Mouse (Mus musculus): ENCODE data around the gene Hist1h3e. TPM values are rescaled to one million over a fixed set of nuclear protein-coding genes. Genes with fewer than 3 reads are reported as not detected.
"Not testable (repeated sequence)": the region's sequence is repeated elsewhere in the genome, so short reads cannot be mapped to it uniquely, and the experiment has no call there.

Gene Hist1h3e
- 2.8 TPM for polyA plus RNA-seq (2012; fragmentation: generic; extraction: Trizol)
- long read RNA-seq, experiment 1, partial matches to known transcripts: 0 of 1 reads
- long read RNA-seq, experiment 1, other reads (novel, unspliced or antisense): 0 of 1 reads
- long read RNA-seq, experiment 2: 0 reads

GRCm38 (mm10) chr13:23561883-23562659, at the start of gene Hist1h3e:
Gene Hist1h3e, minus strand, starts transcription at chr13:23562369.
- not testable (repeated sequence) for H3K27me3 ChIP-seq (ENCODE audit: control insufficient read depth, insufficient read depth, insufficient read length); H3K4me3 ChIP-seq (ENCODE audit: insufficient read depth, poor library complexity, severe bottlenecking); H3K36me3 ChIP-seq (ENCODE audit: control insufficient read depth, insufficient read depth); H3K79me2 ChIP-seq (ENCODE audit: control insufficient read depth, insufficient read depth); H3K79me3 ChIP-seq (ENCODE audit: low read depth)
- peak within 1 kb of the TSS; percentile 63 for H3ac ChIP-seq (ENCODE audit: control insufficient read depth, insufficient read length, low read depth)

- no peaks in the 10 kb centered on the region for H3K27me3 ChIP-seq (ENCODE audit: control insufficient read depth, insufficient read depth, insufficient read length)
- no peak overlapping the region for H3ac ChIP-seq (ENCODE audit: control insufficient read depth, insufficient read length, low read depth)
- H3K36me3 ChIP-seq (ENCODE audit: control insufficient read depth, insufficient read depth): no peaks in the 10 kb centered on the region
- TF ChIP-seq FOSL1 (IDR thresholded peaks at IDR 0.05; ENCODE audit: insufficient read depth, low read length, poor library complexity, severe bottlenecking): no peak
- no peak for TF ChIP-seq MYOG (IDR thresholded peaks at IDR 0.05; ENCODE audit: control insufficient read depth, extremely low read depth, insufficient read length)
- H3K79me2 ChIP-seq (ENCODE audit: control insufficient read depth, insufficient read depth): no peaks in the 10 kb centered on the region
- H3K79me3 ChIP-seq (ENCODE audit: low read depth): no peaks in the 10 kb centered on the region
- H3K4me3 ChIP-seq (ENCODE audit: insufficient read depth, poor library complexity, severe bottlenecking): no peak overlapping the region
These were observed 49.5 kb upstream of the Hist1h3e start for GRCm38 (mm10) chr13:23611638-23612037.

- no peaks in the 10 kb centered on the region for H3K79me2 ChIP-seq (ENCODE audit: control insufficient read depth, insufficient read depth)
These were observed 48.2 kb upstream of the Hist1h3e start for GRCm38 (mm10) chr13:23610393-23610792.

GRCm38 (mm10) chr13:23609844-23610243, 47.7 kb upstream of the Hist1h3e start:
- Histone ChIP-seq H3K79me2 (ENCODE audit: control insufficient read depth, insufficient read depth) (no peaks in the 10 kb centered on the region), H3ac (ENCODE audit: control insufficient read depth, insufficient read length, low read depth) (no peak overlapping the region), H3K36me3 (ENCODE audit: control insufficient read depth, insufficient read depth) (no peaks in the 10 kb centered on the region), H3K4me3 (ENCODE audit: insufficient read depth, poor library complexity, severe bottlenecking) (no peak overlapping the region), H3K27me3 (ENCODE audit: control insufficient read depth, insufficient read depth, insufficient read length) (no peaks in the 10 kb centered on the region), H3K79me3 (ENCODE audit: low read depth) (no peaks in the 10 kb centered on the region)
- TF ChIP-seq MYOD1 (IDR thresholded peaks at IDR 0.05; ENCODE audit: control insufficient read depth, insufficient read length, low read depth) (no peak), MYOG (IDR thresholded peaks at IDR 0.05; ENCODE audit: control insufficient read depth, extremely low read depth, insufficient read length) (no peak)

More at GRCm38 (mm10) chr13:23610393-23610792, 48.2 kb upstream of the Hist1h3e start:
- no peaks in the 10 kb centered on the region for H3K79me3 ChIP-seq (ENCODE audit: low read depth)
- H3ac ChIP-seq (ENCODE audit: control insufficient read depth, insufficient read length, low read depth): no peak overlapping the region
- H3K4me3 ChIP-seq (ENCODE audit: insufficient read depth, poor library complexity, severe bottlenecking): no peak overlapping the region
- TF ChIP-seq CTCF (IDR thresholded peaks at IDR 0.05; ENCODE audit: control insufficient read depth, insufficient read depth, insufficient read length): no peak
- no peaks in the 10 kb centered on the region for H3K27me3 ChIP-seq (ENCODE audit: control insufficient read depth, insufficient read depth, insufficient read length)
- H3K36me3 ChIP-seq (ENCODE audit: control insufficient read depth, insufficient read depth): no peaks in the 10 kb centered on the region

GRCm38 (mm10) chr13:23609209-23609608, 47.0 kb upstream of the Hist1h3e start:
- no peak for TF ChIP-seq CEBPB (IDR thresholded peaks at IDR 0.05; ENCODE audit: low read depth)
- TF ChIP-seq CTCF (IDR thresholded peaks at IDR 0.05; ENCODE audit: control insufficient read depth, insufficient read depth, insufficient read length): no peak
- no peak for TF ChIP-seq USF1 (IDR thresholded peaks at IDR 0.05; ENCODE audit: low read depth)
- TF ChIP-seq MYOG (IDR thresholded peaks at IDR 0.05; ENCODE audit: control insufficient read depth, extremely low read depth, insufficient read length): no peak
- no peak for TF ChIP-seq MAX (IDR thresholded peaks at IDR 0.05)
- TF ChIP-seq FOSL1 (IDR thresholded peaks at IDR 0.05; ENCODE audit: insufficient read depth, low read length, poor library complexity, severe bottlenecking): peak; percentile 31
- TF ChIP-seq MYOD1 (IDR thresholded peaks at IDR 0.05; ENCODE audit: control insufficient read depth, insufficient read length, low read depth): no peak
- no peaks in the 10 kb centered on the region for H3K79me3 ChIP-seq (ENCODE audit: low read depth)
- H3ac ChIP-seq (ENCODE audit: control insufficient read depth, insufficient read length, low read depth): no peak overlapping the region
- H3K4me3 ChIP-seq (ENCODE audit: insufficient read depth, poor library complexity, severe bottlenecking): no peak overlapping the region
- H3K36me3 ChIP-seq (ENCODE audit: control insufficient read depth, insufficient read depth): no peaks in the 10 kb centered on the region
- no peaks in the 10 kb centered on the region for H3K27me3 ChIP-seq (ENCODE audit: control insufficient read depth, insufficient read depth, insufficient read length)
- no peaks in the 10 kb centered on the region for H3K79me2 ChIP-seq (ENCODE audit: control insufficient read depth, insufficient read depth)

GRCm38 (mm10) chr13:23605052-23605451, 42.9 kb upstream of the Hist1h3e start:
- no peaks in the 10 kb centered on the region for H3K79me3 ChIP-seq (ENCODE audit: low read depth)
- no peaks in the 10 kb centered on the region for H3K36me3 ChIP-seq (ENCODE audit: control insufficient read depth, insufficient read depth)
- H3ac ChIP-seq (ENCODE audit: control insufficient read depth, insufficient read length, low read depth): no peak overlapping the region
- H3K4me3 ChIP-seq (ENCODE audit: insufficient read depth, poor library complexity, severe bottlenecking): no peak overlapping the region
- H3K79me2 ChIP-seq (ENCODE audit: control insufficient read depth, insufficient read depth): no peaks in the 10 kb centered on the region
- H3K27me3 ChIP-seq (ENCODE audit: control insufficient read depth, insufficient read depth, insufficient read length): no peaks in the 10 kb centered on the region
- TF ChIP-seq USF1 (IDR thresholded peaks at IDR 0.05; ENCODE audit: low read depth) (no peak), MAX (IDR thresholded peaks at IDR 0.05) (no peak), FOSL1 (IDR thresholded peaks at IDR 0.05; ENCODE audit: insufficient read depth, low read length, poor library complexity, severe bottlenecking) (no peak)

Measured in C2C12 (cell line).